Mouse (Mus musculus) embryonic facial prominence, embryonic 15.5 days (tissue): ENCODE results near the gene Vezf1. TPM values are rescaled to one million over a fixed set of nuclear protein-coding genes. Genes with fewer than 3 reads are reported as not detected.
A peak's percentile ranks its signal among the peaks of the same experiment; 100 is the strongest.

ENCODE experiments used
- ATAC-seq: fragments of 200-750 bp; cut with Nextera tagmentation; 2 replicates; pipeline ENCODE4 v1.8.0; 2017; ENCODE audit warnings: low read depth, moderate TSS enrichment; ENCODE audit not compliant: insufficient number of reproducible peaks, low FRiP score, low TSS enrichment
- H3K27ac ChIP-seq: fragments of 300-500 bp; sonication (generic); replicated peaks from 2 replicates; pipeline ENCODE4 v1.5.1; 2015; ENCODE audit warnings: mild to moderate bottlenecking, inconsistent platforms
- H3K27me3 ChIP-seq: fragments of 300-500 bp; sonication (generic); 2 replicates; pipeline ENCODE4 v1.6.1; 2015; ENCODE audit warnings: inconsistent platforms
- H3K36me3 ChIP-seq: fragments of 300-500 bp; sonication (generic); 2 replicates; pipeline ENCODE4 v1.6.1; 2015; ENCODE audit warnings: mild to moderate bottlenecking, inconsistent platforms
- H3K4me1 ChIP-seq: fragments of 300-500 bp; sonication (generic); 2 replicates; pipeline ENCODE4 v1.6.1; 2015; ENCODE audit warnings: inconsistent platforms
- H3K4me2 ChIP-seq: fragments of 300-500 bp; sonication (generic); replicated peaks from 2 replicates; pipeline ENCODE4 v1.6.1; 2015; ENCODE audit warnings: mild to moderate bottlenecking, inconsistent platforms
- H3K4me3 ChIP-seq: fragments of 300-500 bp; sonication (generic); replicated peaks from 2 replicates; pipeline ENCODE4 v1.5.1; 2015; ENCODE audit warnings: mild to moderate bottlenecking, inconsistent platforms
- H3K9ac ChIP-seq: fragments of 300-500 bp; sonication (generic); 2 replicates; pipeline ENCODE4 v1.6.1; 2015; ENCODE audit warnings: inconsistent platforms
- H3K9me3 ChIP-seq: fragments of 300-500 bp; sonication (generic); replicated peaks from 2 replicates; pipeline ENCODE4 v1.6.1; 2016; ENCODE audit warnings: inconsistent platforms
- WGBS: fragments of 180-500 bp; shearing (Covaris S2); methylation state at CpG from one replicate; pipeline ENCODE4 v1.1.7; 2015; 5-methylcytosine and 5-hydroxymethylcytosine counted together
- polyA plus RNA-seq: library from polyadenylated mRNA; unstranded; fragments of >200 nt; fragmentation: Nextera tagmentation; extraction: Ambion mirVana; gene quantifications from 2 replicates; pipeline ENCODE4 v1.2.1, GENCODE M21; 2015

Gene Vezf1
- polyA plus RNA-seq, 1 experiment from 2014 or later = 39.6 TPM

DNA sequence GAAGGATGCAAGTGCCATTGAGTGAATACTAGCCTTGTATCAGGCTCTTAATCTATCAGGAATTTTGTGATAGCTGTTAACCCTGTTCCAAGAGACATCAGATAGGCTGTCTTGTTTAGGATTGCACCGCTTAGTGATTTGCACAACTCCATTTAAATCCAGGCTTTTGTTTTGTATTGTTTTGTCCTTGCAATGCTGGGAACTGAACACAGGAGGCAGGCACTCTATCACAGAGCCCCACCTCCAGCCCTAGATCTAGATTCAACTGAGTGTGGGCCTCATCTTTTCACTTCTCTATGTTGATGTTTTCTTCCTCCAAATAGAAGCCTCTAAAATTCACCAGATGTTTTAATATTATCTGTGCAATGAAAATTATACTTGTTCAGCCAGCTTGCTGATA is 7.6 kb downstream of the Vezf1 start:
- no peak overlapping the region for H3K27ac ChIP-seq
- ATAC-seq = no peak
- no peak overlapping the region for H3K4me3 ChIP-seq
- no peak overlapping the region for H3K9ac ChIP-seq
- peaks cover 18% of the 10 kb centered on the region for H3K4me1 ChIP-seq
- no peaks in the 10 kb centered on the region for H3K27me3 ChIP-seq
- H3K4me2 ChIP-seq = no peak overlapping the region
- H3K36me3 ChIP-seq = peaks cover 57% of the 10 kb centered on the region
- H3K9me3 ChIP-seq = no peaks in the 10 kb centered on the region
- WGBS = 82% methylated on average over 1 of the region's 1 CpGs

DNA sequence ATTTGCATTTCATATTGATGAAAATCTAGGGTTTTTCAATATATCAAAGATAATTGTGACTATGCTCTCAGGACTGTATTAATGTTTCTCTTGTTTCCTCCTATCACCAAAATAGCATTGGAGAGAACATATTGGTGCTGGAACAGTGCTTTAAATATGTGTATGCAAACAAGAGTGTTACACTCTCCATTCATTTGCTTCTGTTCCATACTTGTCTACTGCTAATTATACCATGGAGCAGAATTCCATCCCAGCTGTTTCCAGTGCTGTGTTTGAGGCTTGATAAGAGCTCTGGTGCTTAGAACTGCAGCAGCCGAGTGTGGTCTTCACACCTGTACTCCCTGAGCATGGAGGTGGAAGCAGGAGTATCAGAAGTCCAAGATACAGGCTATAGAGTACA is 8.3 kb downstream of the Vezf1 start:
- no peaks in the 10 kb centered on the region for H3K9me3 ChIP-seq
- H3K36me3 ChIP-seq = peaks cover 64% of the 10 kb centered on the region
- WGBS = 67% methylated on average over 1 of the region's 1 CpGs
- no peak overlapping the region for H3K9ac ChIP-seq
- H3K27me3 ChIP-seq = no peaks in the 10 kb centered on the region
- H3K4me1 ChIP-seq = peaks cover 11% of the 10 kb centered on the region
- no peak overlapping the region for H3K27ac ChIP-seq
- no peak overlapping the region for H3K4me3 ChIP-seq
- no peak overlapping the region for H3K4me2 ChIP-seq
- ATAC-seq = no peak

DNA sequence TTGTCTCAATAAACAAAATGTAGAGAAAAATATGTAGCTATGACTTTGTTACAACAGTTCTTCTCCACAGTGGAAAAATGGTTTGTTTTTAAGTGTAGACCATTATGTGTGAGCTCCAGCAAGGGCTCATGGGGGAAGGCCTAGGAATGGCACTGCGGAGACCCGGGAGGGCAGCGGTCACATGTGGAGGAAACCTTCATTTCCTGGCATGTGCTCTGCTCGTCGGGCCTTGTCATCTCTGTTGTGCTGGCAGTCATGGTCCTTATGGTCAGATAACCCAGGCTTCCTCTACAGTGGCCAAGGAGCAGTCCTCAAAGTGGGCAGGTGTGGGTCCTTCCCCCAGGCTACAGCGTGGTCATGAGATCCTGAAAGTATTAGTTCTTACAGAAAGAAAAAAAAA is 15.6 kb downstream of the Vezf1 start:
- no peaks in the 10 kb centered on the region for H3K9me3 ChIP-seq
- WGBS = 66% methylated on average over 6 of the region's 6 CpGs
- peaks cover 51% of the 10 kb centered on the region for H3K36me3 ChIP-seq

DNA sequence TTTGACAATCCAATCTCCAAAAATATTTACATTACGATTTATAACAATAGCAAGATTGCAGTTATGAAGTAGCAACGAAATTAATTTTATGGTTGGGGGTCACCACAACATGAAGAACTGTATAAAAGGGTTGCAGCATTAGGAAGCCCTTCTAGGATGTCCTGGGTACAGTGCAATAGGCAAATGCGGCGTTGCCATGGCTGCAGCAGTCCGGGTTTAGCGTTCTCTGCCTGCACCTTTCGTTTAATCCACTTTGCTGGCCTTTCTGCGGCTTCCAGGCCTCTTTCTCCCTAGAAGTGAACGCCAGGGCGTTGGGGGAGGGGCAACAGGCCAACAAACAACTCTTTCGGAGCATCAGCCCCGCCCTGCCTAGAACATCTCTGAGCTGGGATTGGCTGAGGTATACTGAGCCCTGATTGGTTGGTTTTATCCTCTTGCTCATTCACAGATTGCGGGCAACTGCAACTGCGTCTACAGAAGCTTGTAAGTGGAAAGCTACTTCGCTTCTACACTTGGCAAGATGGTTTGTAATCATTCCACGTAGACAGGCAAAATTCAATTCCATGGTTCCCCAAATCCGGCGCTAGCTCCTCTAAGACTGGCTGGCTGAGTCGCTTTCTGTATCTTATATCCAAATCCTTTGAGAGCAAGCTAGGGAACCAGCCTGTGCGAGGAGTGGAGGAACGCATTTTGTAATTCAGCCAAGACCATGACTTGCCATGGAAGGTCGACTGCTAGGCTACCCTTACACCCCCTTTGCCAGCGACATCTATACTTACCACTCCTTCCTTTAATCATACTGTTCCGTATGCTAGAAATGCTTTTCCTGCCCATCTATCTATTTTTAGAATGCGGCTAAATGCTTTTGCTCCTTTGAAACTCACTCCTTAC is 18.9 kb downstream of the Vezf1 start:
- H3K4me3 ChIP-seq = peak overlapping the region; percentile 36
- H3K36me3 ChIP-seq = peaks cover 21% of the 10 kb centered on the region
- WGBS = 6% methylated on average over 25 of the region's 25 CpGs
- H3K4me1 ChIP-seq = peaks cover 20% of the 10 kb centered on the region
- H3K9me3 ChIP-seq = no peaks in the 10 kb centered on the region
- H3K27me3 ChIP-seq = no peaks in the 10 kb centered on the region
- H3K4me2 ChIP-seq = peak overlapping the region; percentile 72
- peak overlapping the region; percentile 85 for H3K27ac ChIP-seq
- H3K9ac ChIP-seq = peak overlapping the region; percentile 39; the same call in 1 of the 2 replicates
- ATAC-seq = peak; percentile 95

More for the DNA sequence above, 15.6 kb downstream of the Vezf1 start:
- no peak for ATAC-seq
- no peak overlapping the region for H3K27ac ChIP-seq
- peaks cover 20% of the 10 kb centered on the region for H3K4me1 ChIP-seq
- no peak overlapping the region for H3K4me3 ChIP-seq
- H3K9ac ChIP-seq = no peak overlapping the region
- H3K27me3 ChIP-seq = no peaks in the 10 kb centered on the region
- H3K4me2 ChIP-seq = no peak overlapping the region

DNA sequence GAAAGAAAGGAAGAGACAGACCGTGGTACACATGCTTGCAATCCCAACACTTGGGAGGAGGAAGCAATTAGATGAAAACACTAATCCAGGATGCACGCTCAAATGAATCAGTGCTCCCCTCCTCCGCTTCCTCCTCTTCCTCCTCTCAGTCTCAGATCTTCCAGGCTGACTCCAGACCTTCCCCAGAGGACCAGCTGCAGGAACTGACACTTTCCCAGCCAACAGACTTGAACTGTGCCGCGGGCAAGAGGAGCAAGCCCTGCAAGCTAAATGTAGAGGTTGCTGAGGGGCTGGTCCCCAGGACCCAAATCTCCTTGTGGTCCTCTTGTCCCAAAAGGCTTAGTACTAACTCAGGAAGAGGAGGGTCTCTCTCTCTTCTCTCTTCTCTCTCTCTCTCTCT is 21.1 kb downstream of the Vezf1 start:
- Histone ChIP-seq H3K27me3 (no peaks in the 10 kb centered on the region), H3K4me2 (no peak overlapping the region), H3K4me1 (peaks cover 19% of the 10 kb centered on the region), H3K9ac (no peak overlapping the region), H3K9me3 (no peaks in the 10 kb centered on the region), H3K36me3 (peaks cover 5% of the 10 kb centered on the region; the same call in 1 of the 2 replicates), H3K4me3 (no peak overlapping the region), H3K27ac (no peak overlapping the region)
- no peak for ATAC-seq
- WGBS = 56% methylated on average over 5 of the region's 5 CpGs

DNA sequence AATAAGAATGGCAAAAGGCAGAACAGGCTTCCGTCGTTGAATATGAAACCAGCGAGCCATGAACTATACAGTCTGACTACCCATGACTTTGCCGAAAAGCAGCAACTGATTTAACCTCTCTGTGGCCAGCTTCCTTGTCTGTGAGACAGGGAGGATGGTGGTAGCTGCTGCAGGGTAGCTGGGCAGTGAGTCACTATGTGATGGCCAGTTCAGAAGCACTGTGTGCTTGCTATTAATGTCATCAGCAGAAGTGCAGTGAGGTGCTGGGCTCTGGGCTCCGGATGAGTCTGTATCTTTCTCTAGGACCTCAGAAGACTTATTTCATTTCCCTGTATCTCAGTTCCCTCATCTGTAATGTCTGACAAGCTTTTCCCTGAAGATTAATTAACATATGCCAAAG is 22.2 kb downstream of the Vezf1 start:
- H3K4me2 ChIP-seq = no peak overlapping the region
- H3K27me3 ChIP-seq = no peaks in the 10 kb centered on the region
- H3K9me3 ChIP-seq = no peaks in the 10 kb centered on the region
- peaks cover 14% of the 10 kb centered on the region for H3K4me1 ChIP-seq
- peaks cover 2% of the 10 kb centered on the region; the same call in 1 of the 2 replicates for H3K36me3 ChIP-seq
- no peak overlapping the region for H3K27ac ChIP-seq
- WGBS = 70% methylated on average over 5 of the region's 5 CpGs
- no peak overlapping the region for H3K9ac ChIP-seq
- no peak for ATAC-seq
- no peak overlapping the region for H3K4me3 ChIP-seq

DNA sequence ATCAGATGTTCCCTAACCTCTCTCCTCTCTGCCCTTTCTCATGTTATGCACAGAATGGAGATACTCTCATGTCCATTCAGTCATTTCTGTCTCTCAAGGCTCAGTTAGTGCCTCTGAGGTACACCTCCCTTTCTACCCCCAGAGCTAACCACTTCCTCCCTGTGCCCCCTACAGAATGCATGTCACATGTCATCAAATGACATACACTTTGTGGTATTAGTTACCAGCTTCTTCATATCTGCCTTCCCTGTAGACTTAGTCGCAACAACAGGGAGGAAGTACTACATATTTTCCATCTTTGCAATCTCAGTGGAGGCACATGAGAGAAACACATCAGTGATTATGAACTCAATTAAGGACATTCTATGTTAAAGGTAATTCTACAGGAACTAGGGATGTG is 23.9 kb downstream of the Vezf1 start:
- no peaks in the 10 kb centered on the region for H3K9me3 ChIP-seq
- 63% methylated on average over 1 of the region's 1 CpGs for WGBS

DNA sequence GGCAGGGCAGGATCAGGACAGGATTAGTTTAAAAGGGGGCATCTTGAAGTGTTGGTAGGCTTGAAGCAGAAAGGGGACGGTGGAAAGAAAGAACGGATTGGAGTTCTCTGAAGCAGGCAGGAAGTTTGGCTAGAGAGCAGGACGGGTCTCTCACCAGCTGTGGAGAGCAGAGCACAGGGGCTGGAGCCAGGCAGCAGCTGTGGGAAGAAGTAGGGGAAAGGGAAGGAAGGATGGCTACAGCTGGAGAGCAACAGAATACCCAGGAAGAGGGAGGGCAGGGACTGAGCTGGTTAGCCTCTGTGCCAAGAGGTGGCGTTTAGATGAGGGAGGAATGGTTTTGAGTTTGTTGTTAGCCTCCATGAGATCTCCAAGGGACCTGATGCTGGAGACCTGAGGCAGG is 29.1 kb downstream of the Vezf1 start:
- Histone ChIP-seq H3K36me3 (no peaks in the 10 kb centered on the region), H3K4me3 (no peak overlapping the region), H3K9ac (no peak overlapping the region), H3K27ac (peak overlapping the region; percentile 74), H3K4me1 (peaks cover 39% of the 10 kb centered on the region), H3K9me3 (no peaks in the 10 kb centered on the region), H3K4me2 (peak overlapping the region; percentile 21; the same call in 1 of the 2 replicates), H3K27me3 (no peaks in the 10 kb centered on the region)
- ATAC-seq = peak; percentile 75; the same call in 1 of the 2 replicates
- WGBS = 8% methylated on average over 4 of the region's 4 CpGs

More for the DNA sequence above, 23.9 kb downstream of the Vezf1 start:
- Histone ChIP-seq H3K27me3 (no peaks in the 10 kb centered on the region), H3K4me3 (no peak overlapping the region), H3K4me2 (no peak overlapping the region), H3K4me1 (peaks cover 10% of the 10 kb centered on the region), H3K27ac (no peak overlapping the region), H3K36me3 (no peaks in the 10 kb centered on the region), H3K9ac (no peak overlapping the region)
- no peak for ATAC-seq

DNA sequence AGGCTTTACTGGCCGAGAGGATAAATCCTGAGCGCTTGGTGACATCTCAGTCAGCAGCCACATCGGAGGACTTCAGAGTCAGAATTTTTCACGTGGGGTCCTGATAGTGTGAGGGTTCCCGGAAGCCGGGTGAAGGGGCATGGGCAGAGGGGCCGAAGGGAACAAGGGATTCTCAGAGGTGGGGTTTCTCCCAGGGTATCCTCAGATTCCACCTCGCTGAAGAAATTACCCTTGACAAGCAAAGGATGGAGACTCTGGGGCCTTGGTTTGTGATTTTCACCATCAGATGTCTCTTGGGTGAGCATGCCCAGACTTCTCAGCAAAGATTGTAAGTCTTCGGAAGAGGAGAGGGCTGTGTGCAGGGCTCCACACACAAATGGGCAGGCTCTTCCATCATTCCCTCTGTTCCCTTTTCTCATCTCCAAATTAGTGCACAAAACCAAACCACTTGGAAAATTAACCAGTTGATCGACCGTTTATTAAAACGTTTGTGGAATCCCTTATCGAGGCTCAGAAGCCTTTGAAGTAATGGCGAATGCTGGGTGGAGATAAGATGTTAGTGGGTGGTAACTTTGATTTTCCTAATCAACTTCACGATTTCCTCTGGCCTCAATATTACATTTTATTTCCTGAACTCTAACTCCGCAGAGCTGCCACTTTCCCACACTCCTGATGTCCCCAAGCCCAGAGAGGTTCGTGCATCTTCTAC is 30.1 kb downstream of the Vezf1 start, which contains the start of gene Cuedc1:
Gene Cuedc1, plus strand, starts transcription at position 38 of the 709 bp plus-strand sequence.
- no peaks in the 10 kb centered on the region for H3K27me3 ChIP-seq
- WGBS = 31% methylated on average over 17 of the region's 17 CpGs
- no peaks in the 10 kb centered on the region for H3K36me3 ChIP-seq
- peak within 1 kb of the TSS; percentile 77 for H3K4me3 ChIP-seq
- peak within 1 kb of the TSS; percentile 87 for H3K27ac ChIP-seq
- peaks cover 39% of the 10 kb centered on the region for H3K4me1 ChIP-seq
- H3K9ac ChIP-seq = peak within 1 kb of the TSS; percentile 95
- H3K4me2 ChIP-seq = peak within 1 kb of the TSS; percentile 70
- H3K9me3 ChIP-seq = no peaks in the 10 kb centered on the region
- ATAC-seq = no peak

DNA sequence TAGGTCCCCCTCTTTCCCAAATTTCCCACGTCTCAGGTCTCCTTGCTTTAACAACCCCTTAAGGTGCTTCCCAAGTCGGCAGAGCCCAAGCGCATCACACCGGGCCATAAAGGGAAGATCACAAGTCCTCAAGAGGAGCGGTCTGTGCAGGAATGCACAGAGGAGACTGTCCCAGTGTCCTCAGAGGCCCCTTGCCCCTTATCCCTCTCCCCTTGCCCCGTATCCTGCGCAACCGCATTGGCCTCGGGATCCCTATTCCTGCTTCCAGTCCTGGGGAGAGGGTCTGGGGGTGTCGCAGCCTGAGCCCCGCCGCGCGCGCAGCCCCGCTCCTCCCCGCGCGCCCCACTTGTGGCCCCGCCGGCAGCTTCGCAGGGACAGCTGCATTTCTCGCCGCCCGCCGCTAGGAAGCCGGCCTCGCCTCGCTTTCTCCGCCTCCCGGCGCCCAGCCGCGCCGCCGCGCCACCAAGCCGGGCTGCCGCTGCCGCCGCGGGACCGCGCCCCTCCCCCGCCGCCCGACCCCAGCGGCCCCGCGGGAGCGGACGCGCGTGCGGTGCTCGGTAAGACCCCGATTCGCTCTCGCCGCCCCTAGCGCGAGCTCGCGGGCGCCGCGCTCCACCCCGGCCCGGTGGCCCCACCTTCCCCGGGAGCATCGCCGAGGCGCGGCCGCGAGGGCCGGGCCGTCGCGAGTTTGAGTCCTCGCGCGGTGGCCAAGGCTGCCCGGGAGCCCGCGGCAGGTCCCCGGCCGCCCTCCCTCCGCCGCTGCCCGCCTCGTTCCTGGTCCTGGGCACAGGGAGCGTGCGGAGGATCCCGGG is 30.9 kb downstream of the Vezf1 start:
- peaks cover 39% of the 10 kb centered on the region for H3K4me1 ChIP-seq
- peak; percentile 67 for ATAC-seq
- H3K4me2 ChIP-seq = peak overlapping the region; percentile 70
- H3K27me3 ChIP-seq = no peaks in the 10 kb centered on the region
- no peaks in the 10 kb centered on the region for H3K36me3 ChIP-seq
- WGBS = under 1% methylated on average over 84 of the region's 95 CpGs
- peak overlapping the region; percentile 77 for H3K4me3 ChIP-seq
- H3K9ac ChIP-seq = peak overlapping the region; percentile 95
- no peaks in the 10 kb centered on the region for H3K9me3 ChIP-seq
- H3K27ac ChIP-seq = peak overlapping the region; percentile 87
